Mouse (Mus musculus): ENCODE measurements around the gene Fabp1. TPM values are rescaled to one million over a fixed set of nuclear protein-coding genes. Genes with fewer than 3 reads are reported as not detected.

The Fabp1 gene
- total and polyA plus RNA-seq, 3 experiments = not detected

GRCm38 (mm10) chr6:71161290-71161689 lies 38.3 kb upstream of the Fabp1 start:
- Histone ChIP-seq H3K79me2 (ENCODE audit: control insufficient read depth, insufficient read depth, low read length, poor library complexity) (no peaks in the 10 kb centered on the region), H3K36me3 (ENCODE audit: control insufficient read depth in 1 of 2, insufficient read depth in 2 of 2, low read length in 2 of 2) (no peaks in the 10 kb centered on the region), H3K4me1 (ENCODE audit: control insufficient read depth in 1 of 2, insufficient read depth in 2 of 2, low read length in 2 of 2) (no peaks in the 10 kb centered on the region), H3K27me3 (ENCODE audit: control insufficient read depth in 1 of 2, insufficient read depth in 2 of 2, low read length in 2 of 2) (no peaks in the 10 kb centered on the region; a peak in 3 of 4 replicates), H3K9ac (ENCODE audit: control insufficient read depth, low read depth, low read length, poor library complexity, severe bottlenecking) (no peak overlapping the region), H3K27ac (ENCODE audit: control insufficient read depth, low read depth, low read length) (no peak overlapping the region), H3K4me3 (ENCODE audit: control insufficient read depth in 1 of 2, insufficient read depth in 1 of 2, low read depth in 2 of 2, low read length in 2 of 2) (no peak overlapping the region), H3K9me3 (replicated peaks; ENCODE audit: insufficient read depth, low read length) (no peaks in the 10 kb centered on the region)
- no peak for DNase-seq (ENCODE audit: low read depth, low spot score)
- no peak for TF ChIP-seq RCOR1 (IDR thresholded peaks at IDR 0.05; ENCODE audit: low read depth, low read length)
- no peak for TF ChIP-seq TAL1 (IDR thresholded peaks at IDR 0.05; ENCODE audit: low read length)
- no peak for TF ChIP-seq ZNF384 (IDR thresholded peaks at IDR 0.05; ENCODE audit: low read depth, low read length)
- no peak for TF ChIP-seq EP300 (IDR thresholded peaks at IDR 0.05; ENCODE audit: low read depth in 1 of 2, low read length in 2 of 2)
- TF ChIP-seq MYC (IDR thresholded peaks at IDR 0.05; ENCODE audit: low read depth, low read length) = no peak
- no peak for TF ChIP-seq BHLHE40 (IDR thresholded peaks at IDR 0.05; ENCODE audit: borderline replicate concordance, low read depth, low read length)
- no peak for TF ChIP-seq POLR2AphosphoS5 (IDR thresholded peaks at IDR 0.05; ENCODE audit: borderline replicate concordance, low read depth, low read length)
- no peak for TF ChIP-seq MXI1 (IDR thresholded peaks at IDR 0.05; ENCODE audit: low read depth, low read length)
- no peak for TF ChIP-seq USF2 (IDR thresholded peaks at IDR 0.05; ENCODE audit: borderline replicate concordance in 1 of 2, insufficient read depth in 1 of 2, low read depth in 1 of 2, low read length in 2 of 2)

GRCm38 (mm10) chr6:71162269-71162668 lies 37.4 kb upstream of the Fabp1 start:
- H3K36me3 ChIP-seq (ENCODE audit: control insufficient read depth in 1 of 2, insufficient read depth in 2 of 2, low read length in 2 of 2) = no peaks in the 10 kb centered on the region

GRCm38 (mm10) chr6:71164394-71164793 lies 35.2 kb upstream of the Fabp1 start:
- Histone ChIP-seq H3K27ac (ENCODE audit: control insufficient read depth, low read depth, low read length) (no peak overlapping the region), H3K9me3 (replicated peaks; ENCODE audit: insufficient read depth, low read length) (no peaks in the 10 kb centered on the region), H3K36me3 (ENCODE audit: control insufficient read depth in 1 of 2, insufficient read depth in 2 of 2, low read length in 2 of 2) (no peaks in the 10 kb centered on the region), H3K9ac (ENCODE audit: control insufficient read depth, low read depth, low read length, poor library complexity, severe bottlenecking) (no peak overlapping the region), H3K79me2 (ENCODE audit: control insufficient read depth, insufficient read depth, low read length, poor library complexity) (no peaks in the 10 kb centered on the region), H3K27me3 (ENCODE audit: control insufficient read depth in 1 of 2, insufficient read depth in 2 of 2, low read length in 2 of 2) (no peaks in the 10 kb centered on the region; a peak in 2 of 4 replicates), H3K4me1 (ENCODE audit: control insufficient read depth in 1 of 2, insufficient read depth in 2 of 2, low read length in 2 of 2) (no peaks in the 10 kb centered on the region; a peak in 1 of 4 replicates), H3K4me3 (ENCODE audit: control insufficient read depth in 1 of 2, insufficient read depth in 1 of 2, low read depth in 2 of 2, low read length in 2 of 2) (no peak overlapping the region)
- no peak for DNase-seq (ENCODE audit: low read depth, low spot score)
- TF ChIP-seq CHD1 (IDR thresholded peaks at IDR 0.05; ENCODE audit: low read depth, low read length) (no peak), EP300 (IDR thresholded peaks at IDR 0.05; ENCODE audit: low read depth in 1 of 2, low read length in 2 of 2) (no peak), TBP (IDR thresholded peaks at IDR 0.05; ENCODE audit: low read depth, low read length) (no peak), CHD2 (IDR thresholded peaks at IDR 0.05; ENCODE audit: low read length) (no peak), USF2 (IDR thresholded peaks at IDR 0.05; ENCODE audit: borderline replicate concordance in 1 of 2, insufficient read depth in 1 of 2, low read depth in 1 of 2, low read length in 2 of 2) (no peak), MAFK (IDR thresholded peaks at IDR 0.05; ENCODE audit: borderline replicate concordance, low read depth, low read length) (no peak), CTCF (IDR thresholded peaks at IDR 0.05 in 2 of 3, conservative IDR thresholded peaks at IDR 0.05 in 1 of 3; ENCODE audit: control insufficient read depth in 1 of 3, insufficient read depth in 1 of 3, low read depth in 2 of 3, low read length in 3 of 3, poor library complexity in 1 of 3, severe bottlenecking in 1 of 3) (no peak), MAZ (IDR thresholded peaks at IDR 0.05; ENCODE audit: low read depth, low read length) (no peak), ZKSCAN1 (IDR thresholded peaks at IDR 0.05; ENCODE audit: low read depth, low read length) (no peak), ELF1 (IDR thresholded peaks at IDR 0.05; ENCODE audit: low read depth, low read length) (no peak), KAT2A (conservative IDR thresholded peaks at IDR 0.05; ENCODE audit: low read depth, low read length) (no peak), TCF12 (IDR thresholded peaks at IDR 0.05; ENCODE audit: low read depth, low read length) (no peak), BHLHE40 (IDR thresholded peaks at IDR 0.05; ENCODE audit: borderline replicate concordance, low read depth, low read length) (no peak), MEF2A (IDR thresholded peaks at IDR 0.05; ENCODE audit: extremely low read depth, insufficient replicate concordance, low read depth, low read length, poor library complexity, severe bottlenecking) (no peak), POLR2AphosphoS2 (IDR thresholded peaks at IDR 0.05; ENCODE audit: low read length) (no peak)

More at GRCm38 (mm10) chr6:71162269-71162668, 37.4 kb upstream of the Fabp1 start:
- Histone ChIP-seq H3K79me2 (ENCODE audit: control insufficient read depth, insufficient read depth, low read length, poor library complexity) (no peaks in the 10 kb centered on the region), H3K27me3 (ENCODE audit: control insufficient read depth in 1 of 2, insufficient read depth in 2 of 2, low read length in 2 of 2) (no peaks in the 10 kb centered on the region; a peak in 3 of 4 replicates), H3K4me1 (ENCODE audit: control insufficient read depth in 1 of 2, insufficient read depth in 2 of 2, low read length in 2 of 2) (no peaks in the 10 kb centered on the region; a peak in 1 of 4 replicates), H3K27ac (ENCODE audit: control insufficient read depth, low read depth, low read length) (no peak overlapping the region), H3K9me3 (replicated peaks; ENCODE audit: insufficient read depth, low read length) (no peaks in the 10 kb centered on the region), H3K4me3 (ENCODE audit: control insufficient read depth in 1 of 2, insufficient read depth in 1 of 2, low read depth in 2 of 2, low read length in 2 of 2) (no peak overlapping the region), H3K9ac (ENCODE audit: control insufficient read depth, low read depth, low read length, poor library complexity, severe bottlenecking) (no peak overlapping the region)
- TF ChIP-seq CTCF (IDR thresholded peaks at IDR 0.05 in 2 of 3, conservative IDR thresholded peaks at IDR 0.05 in 1 of 3; ENCODE audit: control insufficient read depth in 1 of 3, insufficient read depth in 1 of 3, low read depth in 2 of 3, low read length in 3 of 3, poor library complexity in 1 of 3, severe bottlenecking in 1 of 3) (0 out of 6 replicates have a peak, but pooled peaks of 1 of the 3 experiments have one; percentile 10), SIN3A (IDR thresholded peaks at IDR 0.05; ENCODE audit: low read length) (no peak)
- DNase-seq (ENCODE audit: low read depth, low spot score) = no peak

Data from MEL (cell line).